Comparison of ENCODE assay signal across 21 mouse cellular contexts in genomic region chr13:93854325-93854724, GRCm38 (mm10).
A peak's percentile ranks its signal among the peaks of the same experiment; 100 is the strongest.
DNase-seq lines count a peak whose midpoint lies in the region; ATAC-seq and TF ChIP-seq lines count a peak whose summit lies in the region.
"Had no signal": no experiment of that assay in that cellular context is flagged by ENCODE, and none has a peak within 500 bp of the region (broad histone marks: within the 10 kb centered on the region; RNA-seq: fewer than 3 reads in every experiment).

No protein-coding gene starts in this region.

- H3K27me3 ChIP-seq in heart, embryonic 15.5 days, result no peaks in the 10 kb centered on the region
- no peaks in the 10 kb centered on the region for H3K27me3 ChIP-seq in kidney, postnatal 0 days (ENCODE audit: insufficient read depth, low read length)
- H3K27me3 ChIP-seq in lung, embryonic 16.5 days (ENCODE audit: control insufficient read depth, insufficient read depth, low read depth, low read length), result no peaks in the 10 kb centered on the region
- H3K27me3 ChIP-seq: embryonic facial prominence, embryonic 13.5 days; forebrain, embryonic 12.5 days; heart, embryonic 12.5 days; hindbrain, embryonic 12.5 days; Patski had no signal

- H3K27ac ChIP-seq in heart, embryonic 15.5 days, result peak overlapping the region; percentile 37; the same call in 1 of the 2 replicates
- H3K27ac ChIP-seq in kidney, postnatal 0 days, result peak overlapping the region; percentile 31
- H3K27ac ChIP-seq in lung, embryonic 16.5 days (ENCODE audit: low read length), result peak overlapping the region; percentile 67
- H3K27ac ChIP-seq: embryonic facial prominence, embryonic 13.5 days; forebrain, embryonic 12.5 days; heart, adult 2 months; hindbrain, embryonic 12.5 days had no signal

- no peaks in the 10 kb centered on the region for H3K9me3 ChIP-seq in heart, embryonic 15.5 days (replicated peaks)
- H3K9me3 ChIP-seq in kidney, postnatal 0 days (replicated peaks; ENCODE audit: low read length), result no peaks in the 10 kb centered on the region
- H3K9me3 ChIP-seq in lung, embryonic 16.5 days (ENCODE audit: control insufficient read depth, low read length), result no peaks in the 10 kb centered on the region
- H3K9me3 ChIP-seq: embryonic facial prominence, embryonic 13.5 days; forebrain, embryonic 12.5 days; heart, embryonic 12.5 days; hindbrain, embryonic 12.5 days had no signal

- no peak overlapping the region for H3K4me3 ChIP-seq in heart, embryonic 15.5 days
- no peak overlapping the region for H3K4me3 ChIP-seq in kidney, postnatal 0 days (replicated peaks; ENCODE audit: low read depth, low read length)
- no peak overlapping the region for H3K4me3 ChIP-seq in lung, embryonic 16.5 days (ENCODE audit: low read length)
- H3K4me3 ChIP-seq: embryonic facial prominence, embryonic 13.5 days; forebrain, embryonic 12.5 days; heart, adult 2 months; heart, embryonic 12.5 days; hindbrain, embryonic 12.5 days had no signal

- 93% methylated on average over 8 of the region's 8 CpGs for WGBS in heart, embryonic 15.5 days
- 43% methylated on average over 8 of the region's 8 CpGs for WGBS in kidney, postnatal 0 days
- 85% methylated on average over 8 of the region's 8 CpGs for WGBS in lung, embryonic 16.5 days

- no peak for ATAC-seq in heart, embryonic 15.5 days (replicated peaks; ENCODE audit: insufficient number of reproducible peaks, insufficient read depth, low FRiP score, low read depth)
- ATAC-seq in kidney, postnatal 0 days (replicated peaks; ENCODE audit: low FRiP score, low read depth), result peak; percentile 87
- ATAC-seq in lung, embryonic 16.5 days (ENCODE audit: low read depth), result no peak
- ATAC-seq: activated CD4-positive, CD25-positive, alpha-beta regulatory T cell, adult 4 months; forebrain, embryonic 16.5 days; Patski had no signal

- H3K9ac ChIP-seq in heart, embryonic 15.5 days, result no peak overlapping the region
- no peak overlapping the region for H3K9ac ChIP-seq in kidney, postnatal 0 days (ENCODE audit: low read depth, low read length)
- no peak overlapping the region for H3K9ac ChIP-seq in lung, embryonic 16.5 days (ENCODE audit: low read length)
- H3K9ac ChIP-seq: embryonic facial prominence, embryonic 13.5 days; forebrain, embryonic 12.5 days; heart, embryonic 12.5 days; hindbrain, embryonic 12.5 days had no signal

- intact Hi-C loops in heart, postnatal 14 days (cut with DNase I), result loop anchor here (5.0 kb wide), 3 partner anchors 57 to 353 kb away; partner anchors contain the start of gene Lhfpl2

- DNase-seq in heart, postnatal 14 days, result no peak
- peak; percentile 71 for DNase-seq in kidney, postnatal 0 days (ENCODE audit: low spot score)
- no peak for DNase-seq in kidney, postnatal 36 days
- no peak for DNase-seq in lung, postnatal 4 days
- DNase-seq in cerebellum, postnatal 10 days, result no peak
- DNase-seq: adrenal gland, postnatal 14 days; cerebellum, adult 11-12 months; cerebellum, adult 9-10 months; cerebellum, postnatal 36 days; gastrocnemius, postnatal 10 days; heart, adult 2 months; heart, postnatal 4 days had no signal

- no peak for TF ChIP-seq CTCF in kidney, postnatal 0 days (IDR thresholded peaks at IDR 0.05; ENCODE audit: low read depth)

- no peaks in the 10 kb centered on the region for H3K36me3 ChIP-seq in heart, embryonic 15.5 days
- H3K36me3 ChIP-seq in kidney, postnatal 0 days (ENCODE audit: insufficient read depth, low read length), result no peaks in the 10 kb centered on the region
- no peaks in the 10 kb centered on the region for H3K36me3 ChIP-seq in lung, embryonic 16.5 days (ENCODE audit: control insufficient read depth, insufficient read depth, low read length)
- H3K36me3 ChIP-seq: embryonic facial prominence, embryonic 13.5 days; forebrain, embryonic 12.5 days; heart, embryonic 12.5 days; hindbrain, embryonic 12.5 days had no signal

- H3K4me1 ChIP-seq in heart, embryonic 15.5 days (replicated peaks), result peaks cover 24% of the 10 kb centered on the region
- H3K4me1 ChIP-seq in kidney, postnatal 0 days (replicated peaks; ENCODE audit: insufficient read depth, low read length), result peaks cover 20% of the 10 kb centered on the region
- H3K4me1 ChIP-seq in lung, embryonic 16.5 days (replicated peaks; ENCODE audit: control insufficient read depth, insufficient read depth, low read length), result peaks cover 43% of the 10 kb centered on the region

- no peak overlapping the region for H3K4me2 ChIP-seq in heart, embryonic 15.5 days
- H3K4me2 ChIP-seq in kidney, postnatal 0 days (ENCODE audit: low read length), result no peak overlapping the region
- no peak overlapping the region for H3K4me2 ChIP-seq in lung, embryonic 16.5 days (ENCODE audit: low read depth, low read length)
- H3K4me2 ChIP-seq: embryonic facial prominence, embryonic 13.5 days; forebrain, embryonic 12.5 days; heart, embryonic 12.5 days; hindbrain, embryonic 12.5 days had no signal
